Mouse (Mus musculus) left cerebral cortex, postnatal 4 days (tissue): ENCODE data around the gene Hoxc5. TPM values are rescaled to one million over a fixed set of nuclear protein-coding genes. Genes with fewer than 3 reads are reported as not detected.

Source experiments
- DNase-seq: peaks from one replicate; pipeline ENCODE4 v3.0.0-alpha.2; 2022
- intact Hi-C: fragments of 180-260 bp; cut with DNase I; formaldehyde crosslinking; loops from one replicate; pipeline ENCODE4 v1.15.1; 2025
- total RNA-seq, 2 experiments: library from RNA; stranded (reverse); gene quantifications; 2 replicates each; pipeline ENCODE4 v1.2.3; 2021

Gene Hoxc5
- total RNA-seq, 2 experiments from 2014 or later = not detected

GRCm38 (mm10) chr15:102984925-102985324, 17.7 kb downstream of the Hoxc5 start:
- DNase-seq = no peak
- intact Hi-C loops = loop anchor here (10.0 kb wide), 2 partner anchors 190 to 290 kb away; no protein-coding TSS in a partner anchor

- intact Hi-C loops = loop anchor here (10.0 kb wide), 2 partner anchors 188 to 292 kb away; no protein-coding TSS in a partner anchor
- DNase-seq = peak; percentile 94
Measured at GRCm38 (mm10) chr15:102987124-102987833, 20.0 kb downstream of the Hoxc5 start.

GRCm38 (mm10) chr15:102988078-102988477, 20.8 kb downstream of the Hoxc5 start:
- no peak for DNase-seq
- intact Hi-C loops = loop anchor here (10.0 kb wide), 2 partner anchors 187 to 293 kb away; no protein-coding TSS in a partner anchor

GRCm38 (mm10) chr15:102990461-102991397, 23.5 kb downstream of the Hoxc5 start, which contains the start of gene Hoxc8:
TSS of gene Hoxc8 (plus strand) at chr15:102990607.
- DNase-seq = no peak
- intact Hi-C loops = loop anchor here (5.0 kb wide), 1 partner anchor 317 kb away; no protein-coding TSS in a partner anchor

GRCm38 (mm10) chr15:102991782-102992181, 24.5 kb downstream of the Hoxc5 start:
- intact Hi-C loops = loop anchor here (5.0 kb wide), 1 partner anchor 316 kb away; no protein-coding TSS in a partner anchor
- DNase-seq = no peak

- intact Hi-C loops = loop anchor here (5.0 kb wide), 1 partner anchor 315 kb away; no protein-coding TSS in a partner anchor
- DNase-seq = no peak
Measured at GRCm38 (mm10) chr15:102992206-102992605, 25.0 kb downstream of the Hoxc5 start.

GRCm38 (mm10) chr15:102992863-102993262, 25.6 kb downstream of the Hoxc5 start:
- intact Hi-C loops = loop anchor here (5.0 kb wide), 1 partner anchor 314 kb away; no protein-coding TSS in a partner anchor
- no peak for DNase-seq

GRCm38 (mm10) chr15:102996548-102996947, 29.3 kb downstream of the Hoxc5 start:
- intact Hi-C loops = no loop called here
- no peak for DNase-seq

- intact Hi-C loops = no loop called here
- DNase-seq = no peak
Measured at GRCm38 (mm10) chr15:102997431-102997830, 30.2 kb downstream of the Hoxc5 start.

GRCm38 (mm10) chr15:102997939-102998355, 30.7 kb downstream of the Hoxc5 start, which contains the start of gene Hoxc6:
TSS of gene Hoxc6 (plus strand) at chr15:102998257.
- intact Hi-C loops = no loop called here

GRCm38 (mm10) chr15:102998608-102999182, 31.5 kb downstream of the Hoxc5 start:
- DNase-seq = no peak
- intact Hi-C loops = no loop called here

More at GRCm38 (mm10) chr15:102997939-102998355, 30.7 kb downstream of the Hoxc5 start, which contains the start of gene Hoxc6:
- DNase-seq = no peak

- intact Hi-C loops = no loop called here
- no peak for DNase-seq
Measured at GRCm38 (mm10) chr15:102999183-102999831, 32.1 kb downstream of the Hoxc5 start.

GRCm38 (mm10) chr15:102999955-103000354, 32.7 kb downstream of the Hoxc5 start:
- no peak for DNase-seq
- intact Hi-C loops = no loop called here

GRCm38 (mm10) chr15:103000501-103000901, 33.3 kb downstream of the Hoxc5 start:
- intact Hi-C loops = no loop called here

GRCm38 (mm10) chr15:103001370-103001769, 34.1 kb downstream of the Hoxc5 start:
- no peak for DNase-seq
- intact Hi-C loops = no loop called here

More at GRCm38 (mm10) chr15:103000501-103000901, 33.3 kb downstream of the Hoxc5 start:
- DNase-seq = no peak

GRCm38 (mm10) chr15:103002156-103002555, 34.9 kb downstream of the Hoxc5 start:
- intact Hi-C loops = no loop called here

GRCm38 (mm10) chr15:103002821-103003448, 35.7 kb downstream of the Hoxc5 start:
- intact Hi-C loops = no loop called here
- no peak for DNase-seq

More at GRCm38 (mm10) chr15:103002156-103002555, 34.9 kb downstream of the Hoxc5 start:
- DNase-seq = no peak

GRCm38 (mm10) chr15:103005308-103005707, 38.1 kb downstream of the Hoxc5 start:
- DNase-seq = no peak
- intact Hi-C loops = no loop called here

GRCm38 (mm10) chr15:103005797-103006196, 38.6 kb downstream of the Hoxc5 start:
- no peak for DNase-seq
- intact Hi-C loops = no loop called here
